Mouse (Mus musculus) kidney, adult 2 months (tissue): ENCODE measurements around the gene Ube2r2. TPM values are rescaled to one million over a fixed set of nuclear protein-coding genes. Genes with fewer than 3 reads are reported as not detected.

Experiments used
- DNase-seq: peaks from one replicate; pipeline ENCODE4 v3.0.0; 2021
- H3K27ac ChIP-seq: fragments of 200-500 bp; 2 replicates; pipeline ENCODE4 v1.5.1; 2012; ENCODE audit warnings: low read depth, low read length, control low read depth, inconsistent platforms; ENCODE audit not compliant: insufficient read depth
- H3K27me3 ChIP-seq: fragments of 200-500 bp; replicated peaks from 2 replicates; pipeline ENCODE4 v1.6.1; 2012; ENCODE audit warnings: mild to moderate bottlenecking, moderate library complexity, low read length, inconsistent platforms; ENCODE audit not compliant: control insufficient read depth, insufficient read depth
- H3K36me3 ChIP-seq: fragments of 200-500 bp; 2 replicates; pipeline ENCODE4 v1.6.1; 2012; ENCODE audit warnings: mild to moderate bottlenecking, moderate library complexity, low read length, inconsistent platforms; ENCODE audit not compliant: control insufficient read depth, insufficient read depth
- H3K4me1 ChIP-seq: fragments of 200-500 bp; 2 replicates; pipeline ENCODE4 v1.6.1; 2011; ENCODE audit warnings: low read length; ENCODE audit not compliant: control insufficient read depth, insufficient read depth
- H3K4me3 ChIP-seq: fragments of 200-500 bp; 2 replicates; pipeline ENCODE4 v1.5.1; 2011; ENCODE audit warnings: mild to moderate bottlenecking, low read depth, low read length, control low read depth; ENCODE audit not compliant: insufficient read depth
- CTCF ChIP-seq: fragments of 200-500 bp; conservative IDR thresholded peaks from 2 replicates; pipeline ENCODE4 v1.5.1; 2011; ENCODE audit warnings: low read depth, mild to moderate bottlenecking, control low read depth, low read length, moderate library complexity, mixed read lengths; ENCODE audit not compliant: insufficient read depth, insufficient read length
- POLR2A ChIP-seq: fragments of 200-500 bp; IDR thresholded peaks from one replicate; pipeline ENCODE4 v1.6.1; 2011; ENCODE audit warnings: low read depth, low read length, control low read depth
- WGBS: fragments of 180-500 bp; shearing (Covaris S2); methylation state at CpG from one replicate; pipeline ENCODE4 v1.1.7; 2018; 5-methylcytosine and 5-hydroxymethylcytosine counted together
- polyA plus RNA-seq: library from polyadenylated mRNA; depleted of rRNA; stranded (reverse); fragments of >200 nt; gene quantifications from 2 replicates; pipeline ENCODE4 v1.2.3, GENCODE M21; 2012

Gene Ube2r2
- polyA plus RNA-seq, 1 experiment = 67.4 TPM

GRCm38 (mm10) chr4:41094361-41094760 lies 41.2 kb upstream of the Ube2r2 start:
- Histone ChIP-seq H3K27ac (no peak overlapping the region), H3K4me1 (peaks cover 7% of the 10 kb centered on the region; the same call in 1 of the 2 replicates), H3K27me3 (no peaks in the 10 kb centered on the region), H3K36me3 (no peaks in the 10 kb centered on the region), H3K4me3 (no peak overlapping the region)
- TF ChIP-seq POLR2A (no peak), CTCF (no peak)
- DNase-seq = no peak
- WGBS = 62% methylated on average over 9 of the region's 9 CpGs

- Histone ChIP-seq H3K36me3 (no peaks in the 10 kb centered on the region), H3K27ac (peak overlapping the region; percentile 11), H3K4me1 (peaks cover 7% of the 10 kb centered on the region; the same call in 1 of the 2 replicates), H3K27me3 (no peaks in the 10 kb centered on the region), H3K4me3 (peak overlapping the region; percentile 30)
- peak; percentile 78 for DNase-seq
- no peak for TF ChIP-seq CTCF
- TF ChIP-seq POLR2A = no peak
- WGBS = 27% methylated on average over 8 of the region's 8 CpGs
Observed at GRCm38 (mm10) chr4:41096169-41096568, 39.4 kb upstream of the Ube2r2 start.

- Histone ChIP-seq H3K27ac (peak overlapping the region; percentile 11), H3K4me3 (peak overlapping the region; percentile 30), H3K27me3 (no peaks in the 10 kb centered on the region), H3K4me1 (peaks cover 7% of the 10 kb centered on the region; the same call in 1 of the 2 replicates), H3K36me3 (no peaks in the 10 kb centered on the region)
- TF ChIP-seq CTCF (no peak), POLR2A (no peak)
- DNase-seq = no peak
- WGBS = 78% methylated on average over 5 of the region's 5 CpGs
Observed at GRCm38 (mm10) chr4:41096794-41097193, 38.7 kb upstream of the Ube2r2 start.

GRCm38 (mm10) chr4:41097381-41097780 lies 38.2 kb upstream of the Ube2r2 start:
- peak overlapping the region; percentile 79 for H3K27ac ChIP-seq
- peak; percentile 56 for DNase-seq
- 44% methylated on average over 13 of the region's 13 CpGs for WGBS
- H3K27me3 ChIP-seq = no peaks in the 10 kb centered on the region
- peak overlapping the region; percentile 30 for H3K4me3 ChIP-seq
- H3K4me1 ChIP-seq = peaks cover 7% of the 10 kb centered on the region; the same call in 1 of the 2 replicates
- H3K36me3 ChIP-seq = no peaks in the 10 kb centered on the region
- no peak for TF ChIP-seq CTCF
- TF ChIP-seq POLR2A = no peak

GRCm38 (mm10) chr4:41097871-41098576 lies 37.5 kb upstream of the Ube2r2 start, which contains the start of gene Aqp3:
Aqp3 (minus strand) TSS chr4:41098183.
- 1% methylated on average over 42 of the region's 42 CpGs for WGBS
- DNase-seq = peak; percentile 79
- Histone ChIP-seq H3K27ac (peak within 1 kb of the TSS; percentile 79), H3K36me3 (no peaks in the 10 kb centered on the region), H3K4me3 (peak within 1 kb of the TSS; percentile 30), H3K27me3 (no peaks in the 10 kb centered on the region), H3K4me1 (peaks cover 7% of the 10 kb centered on the region; the same call in 1 of the 2 replicates)
- TF ChIP-seq POLR2A = peak; percentile 88
- no peak for TF ChIP-seq CTCF

GRCm38 (mm10) chr4:41098577-41098951 lies 37.0 kb upstream of the Ube2r2 start:
- Histone ChIP-seq H3K27me3 (no peaks in the 10 kb centered on the region), H3K4me1 (peaks cover 7% of the 10 kb centered on the region; the same call in 1 of the 2 replicates), H3K27ac (no peak overlapping the region), H3K4me3 (0 out of 2 replicates have a peak overlapping the region, but pooled peaks have one; percentile 30), H3K36me3 (no peaks in the 10 kb centered on the region)
- peak; percentile 41 for DNase-seq
- TF ChIP-seq CTCF (no peak), POLR2A (no peak)
- 15% methylated on average over 11 of the region's 11 CpGs for WGBS

- DNase-seq = no peak
- 77% methylated on average over 1 of the region's 1 CpGs for WGBS
- Histone ChIP-seq H3K4me3 (no peak overlapping the region), H3K27ac (no peak overlapping the region), H3K4me1 (peaks cover 6% of the 10 kb centered on the region; the same call in 1 of the 2 replicates), H3K27me3 (no peaks in the 10 kb centered on the region), H3K36me3 (no peaks in the 10 kb centered on the region)
- TF ChIP-seq CTCF = no peak
- no peak for TF ChIP-seq POLR2A
Observed at GRCm38 (mm10) chr4:41100986-41101385, 34.6 kb upstream of the Ube2r2 start.
